Mouse (Mus musculus): ENCODE results near the gene Wdr61. TPM values are rescaled to one million over a fixed set of nuclear protein-coding genes. Genes with fewer than 3 reads are reported as not detected.

Gene Wdr61
- polyA plus RNA-seq, 1 experiment from 2014 or later, result 148 TPM

GRCm38 (mm10) chr9:54707288-54707999 lies 26.9 kb downstream of the Wdr61 start:
- Histone ChIP-seq H3K27ac (ENCODE audit: low read length) (no peak overlapping the region), H3K36me3 (ENCODE audit: control insufficient read depth, insufficient read depth, low read length) (no peaks in the 10 kb centered on the region), H3K4me1 (ENCODE audit: control insufficient read depth, insufficient read depth, low read length) (no peaks in the 10 kb centered on the region), H3K9me3 (ENCODE audit: control insufficient read depth, low read length) (no peaks in the 10 kb centered on the region), H3K9ac (ENCODE audit: low read depth, low read length) (no peak overlapping the region), H3K27me3 (replicated peaks; ENCODE audit: control insufficient read depth, insufficient read depth, low read length) (no peaks in the 10 kb centered on the region), H3K4me2 (ENCODE audit: low read depth, low read length) (no peak overlapping the region), H3K4me3 (ENCODE audit: low read length) (no peak overlapping the region)
- 66% methylated on average over 8 of the region's 8 CpGs for WGBS
- ATAC-seq, result no peak

GRCm38 (mm10) chr9:54705561-54705960 lies 28.8 kb downstream of the Wdr61 start:
- 22% methylated on average over 1 of the region's 1 CpGs for WGBS
- Histone ChIP-seq H3K4me1 (ENCODE audit: control insufficient read depth, insufficient read depth, low read length) (no peaks in the 10 kb centered on the region), H3K9me3 (ENCODE audit: control insufficient read depth, low read length) (no peaks in the 10 kb centered on the region), H3K4me2 (ENCODE audit: low read depth, low read length) (no peak overlapping the region), H3K4me3 (ENCODE audit: low read length) (no peak overlapping the region), H3K27ac (ENCODE audit: low read length) (no peak overlapping the region), H3K27me3 (replicated peaks; ENCODE audit: control insufficient read depth, insufficient read depth, low read length) (no peaks in the 10 kb centered on the region), H3K9ac (ENCODE audit: low read depth, low read length) (no peak overlapping the region), H3K36me3 (ENCODE audit: control insufficient read depth, insufficient read depth, low read length) (no peaks in the 10 kb centered on the region)
- ATAC-seq, result no peak

- H3K4me2 ChIP-seq (ENCODE audit: low read depth, low read length), result no peak overlapping the region
- 72% methylated on average over 5 of the region's 5 CpGs for WGBS
- H3K4me1 ChIP-seq (ENCODE audit: control insufficient read depth, insufficient read depth, low read length), result no peaks in the 10 kb centered on the region
- ATAC-seq, result no peak
- H3K36me3 ChIP-seq (ENCODE audit: control insufficient read depth, insufficient read depth, low read length), result no peaks in the 10 kb centered on the region
- no peak overlapping the region for H3K4me3 ChIP-seq (ENCODE audit: low read length)
- H3K9me3 ChIP-seq (ENCODE audit: control insufficient read depth, low read length), result no peaks in the 10 kb centered on the region
- H3K27me3 ChIP-seq (replicated peaks; ENCODE audit: control insufficient read depth, insufficient read depth, low read length), result 0 out of 2 replicates have a peak, but pooled peaks cover 3% of the 10 kb centered on the region
- H3K9ac ChIP-seq (ENCODE audit: low read depth, low read length), result no peak overlapping the region
- H3K27ac ChIP-seq (ENCODE audit: low read length), result no peak overlapping the region
Measured at GRCm38 (mm10) chr9:54704361-54704760, 30.0 kb downstream of the Wdr61 start.

- WGBS, result 89% methylated on average over 2 of the region's 2 CpGs
- no peak overlapping the region for H3K4me2 ChIP-seq (ENCODE audit: low read depth, low read length)
- ATAC-seq, result no peak
- peaks cover 9% of the 10 kb centered on the region; the same call in 1 of the 2 replicates for H3K27me3 ChIP-seq (replicated peaks; ENCODE audit: control insufficient read depth, insufficient read depth, low read length)
- peaks cover 5% of the 10 kb centered on the region; the same call in 1 of the 2 replicates for H3K4me1 ChIP-seq (ENCODE audit: control insufficient read depth, insufficient read depth, low read length)
- H3K9ac ChIP-seq (ENCODE audit: low read depth, low read length), result no peak overlapping the region
- no peak overlapping the region for H3K27ac ChIP-seq (ENCODE audit: low read length)
- no peaks in the 10 kb centered on the region for H3K9me3 ChIP-seq (ENCODE audit: control insufficient read depth, low read length)
- no peak overlapping the region for H3K4me3 ChIP-seq (ENCODE audit: low read length)
- H3K36me3 ChIP-seq (ENCODE audit: control insufficient read depth, insufficient read depth, low read length), result no peaks in the 10 kb centered on the region
Measured at GRCm38 (mm10) chr9:54702581-54702980, 31.7 kb downstream of the Wdr61 start.

GRCm38 (mm10) chr9:54700746-54701145 lies 33.6 kb downstream of the Wdr61 start:
- peaks cover 9% of the 10 kb centered on the region; the same call in 1 of the 2 replicates for H3K27me3 ChIP-seq (replicated peaks; ENCODE audit: control insufficient read depth, insufficient read depth, low read length)
- peaks cover 5% of the 10 kb centered on the region; the same call in 1 of the 2 replicates for H3K9me3 ChIP-seq (ENCODE audit: control insufficient read depth, low read length)
- H3K4me1 ChIP-seq (ENCODE audit: control insufficient read depth, insufficient read depth, low read length), result peaks cover 5% of the 10 kb centered on the region; the same call in 1 of the 2 replicates
- no peak overlapping the region for H3K4me3 ChIP-seq (ENCODE audit: low read length)
- H3K27ac ChIP-seq (ENCODE audit: low read length), result no peak overlapping the region
- WGBS, result 85% methylated on average over 7 of the region's 7 CpGs
- ATAC-seq, result no peak
- H3K36me3 ChIP-seq (ENCODE audit: control insufficient read depth, insufficient read depth, low read length), result no peaks in the 10 kb centered on the region
- no peak overlapping the region for H3K9ac ChIP-seq (ENCODE audit: low read depth, low read length)
- no peak overlapping the region for H3K4me2 ChIP-seq (ENCODE audit: low read depth, low read length)

GRCm38 (mm10) chr9:54700174-54700475 lies 34.2 kb downstream of the Wdr61 start:
- Histone ChIP-seq H3K4me2 (ENCODE audit: low read depth, low read length) (peak overlapping the region; percentile 92), H3K27ac (ENCODE audit: low read length) (no peak overlapping the region), H3K27me3 (replicated peaks; ENCODE audit: control insufficient read depth, insufficient read depth, low read length) (peaks cover 9% of the 10 kb centered on the region; the same call in 1 of the 2 replicates), H3K4me3 (ENCODE audit: low read length) (peak overlapping the region; percentile 77), H3K9ac (ENCODE audit: low read depth, low read length) (peak overlapping the region; percentile 81), H3K4me1 (ENCODE audit: control insufficient read depth, insufficient read depth, low read length) (peaks cover 5% of the 10 kb centered on the region; the same call in 1 of the 2 replicates), H3K36me3 (ENCODE audit: control insufficient read depth, insufficient read depth, low read length) (no peaks in the 10 kb centered on the region), H3K9me3 (ENCODE audit: control insufficient read depth, low read length) (peaks cover 5% of the 10 kb centered on the region; the same call in 1 of the 2 replicates)
- no peak for ATAC-seq
- 18% methylated on average over 9 of the region's 9 CpGs for WGBS

GRCm38 (mm10) chr9:54699345-54700173 lies 34.8 kb downstream of the Wdr61 start:
- Histone ChIP-seq H3K4me1 (ENCODE audit: control insufficient read depth, insufficient read depth, low read length) (peaks cover 5% of the 10 kb centered on the region; the same call in 1 of the 2 replicates), H3K9me3 (ENCODE audit: control insufficient read depth, low read length) (peaks cover 5% of the 10 kb centered on the region; the same call in 1 of the 2 replicates), H3K4me3 (ENCODE audit: low read length) (peak overlapping the region; percentile 77), H3K4me2 (ENCODE audit: low read depth, low read length) (peak overlapping the region; percentile 92), H3K36me3 (ENCODE audit: control insufficient read depth, insufficient read depth, low read length) (no peaks in the 10 kb centered on the region), H3K27me3 (replicated peaks; ENCODE audit: control insufficient read depth, insufficient read depth, low read length) (peaks cover 9% of the 10 kb centered on the region; the same call in 1 of the 2 replicates), H3K27ac (ENCODE audit: low read length) (no peak overlapping the region), H3K9ac (ENCODE audit: low read depth, low read length) (peak overlapping the region; percentile 81)
- peak; percentile 81 for ATAC-seq
- under 1% methylated on average over 89 of the region's 92 CpGs for WGBS

GRCm38 (mm10) chr9:54699087-54699344 lies 35.3 kb downstream of the Wdr61 start:
- Histone ChIP-seq H3K27me3 (replicated peaks; ENCODE audit: control insufficient read depth, insufficient read depth, low read length) (peaks cover 9% of the 10 kb centered on the region; the same call in 1 of the 2 replicates), H3K4me1 (ENCODE audit: control insufficient read depth, insufficient read depth, low read length) (peaks cover 5% of the 10 kb centered on the region; the same call in 1 of the 2 replicates), H3K9ac (ENCODE audit: low read depth, low read length) (peak overlapping the region; percentile 81), H3K4me2 (ENCODE audit: low read depth, low read length) (peak overlapping the region; percentile 92), H3K36me3 (ENCODE audit: control insufficient read depth, insufficient read depth, low read length) (no peaks in the 10 kb centered on the region), H3K4me3 (ENCODE audit: low read length) (peak overlapping the region; percentile 77), H3K27ac (ENCODE audit: low read length) (no peak overlapping the region; the same call in 1 of the 2 replicates), H3K9me3 (ENCODE audit: control insufficient read depth, low read length) (peaks cover 5% of the 10 kb centered on the region; the same call in 1 of the 2 replicates)
- peak; percentile 51 for ATAC-seq
- WGBS, result 6% methylated on average over 27 of the region's 27 CpGs

GRCm38 (mm10) chr9:54698318-54699086 lies 35.8 kb downstream of the Wdr61 start, which contains the start of gene Dnaja4:
Dnaja4 (plus strand) TSS chr9:54698873.
- H3K4me2 ChIP-seq (ENCODE audit: low read depth, low read length), result peak within 1 kb of the TSS; percentile 92
- H3K4me3 ChIP-seq (ENCODE audit: low read length), result peak within 1 kb of the TSS; percentile 77
- peaks cover 9% of the 10 kb centered on the region; the same call in 1 of the 2 replicates for H3K27me3 ChIP-seq (replicated peaks; ENCODE audit: control insufficient read depth, insufficient read depth, low read length)
- WGBS, result 64% methylated on average over 17 of the region's 17 CpGs
- H3K27ac ChIP-seq (ENCODE audit: low read length), result no peak within 1 kb of the TSS; the same call in 1 of the 2 replicates
- H3K9ac ChIP-seq (ENCODE audit: low read depth, low read length), result peak within 1 kb of the TSS; percentile 81
- peak; percentile 50 for ATAC-seq
- peaks cover 5% of the 10 kb centered on the region; the same call in 1 of the 2 replicates for H3K4me1 ChIP-seq (ENCODE audit: control insufficient read depth, insufficient read depth, low read length)
- H3K9me3 ChIP-seq (ENCODE audit: control insufficient read depth, low read length), result peaks cover 5% of the 10 kb centered on the region; the same call in 1 of the 2 replicates
- no peaks in the 10 kb centered on the region for H3K36me3 ChIP-seq (ENCODE audit: control insufficient read depth, insufficient read depth, low read length)

All from intestine, embryonic 16.5 days (tissue).